Mouse (Mus musculus) urinary bladder, postnatal 25 days (tissue): ENCODE measurements around the gene Tm9sf2.
A peak's percentile ranks its signal among the peaks of the same experiment; 100 is the strongest.
"Not testable (repeated sequence)": the region's sequence is repeated elsewhere in the genome, so short reads cannot be mapped to it uniquely, and the experiment has no call there.

Source experiments
- DNase-seq: peaks from one replicate; pipeline ENCODE4 v3.0.0; 2022; ENCODE audit warnings: low spot score

Tm9sf2 gene

DNA sequence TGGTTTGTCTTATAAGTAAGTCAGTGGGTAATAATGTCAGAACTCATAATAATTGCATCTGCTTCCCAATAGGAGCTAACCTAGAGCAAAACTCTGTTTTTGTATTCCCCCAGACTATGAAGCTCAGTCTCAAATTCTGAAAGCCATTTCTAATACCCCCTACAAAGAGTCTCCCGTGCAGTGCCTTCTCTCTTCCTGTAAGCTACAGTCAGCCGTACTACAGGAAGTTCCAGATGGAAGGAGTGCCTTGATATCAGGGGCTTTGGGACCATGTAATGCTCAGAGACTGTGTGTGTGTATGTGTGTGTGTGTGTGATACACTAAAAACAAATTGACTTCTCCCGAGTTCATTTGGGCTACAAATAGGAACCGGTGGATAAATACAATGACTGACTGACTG is 7.3 kb upstream of the Tm9sf2 start:
- DNase-seq = no peak

- DNase-seq = not testable (repeated sequence)
Observed at GRCm38 (mm10) chr14:122101890-122102289, 4.9 kb upstream of the Tm9sf2 start.

GRCm38 (mm10) chr14:122104881-122105280 is 2.0 kb upstream of the Tm9sf2 start:
- DNase-seq = peak; percentile 93

DNA sequence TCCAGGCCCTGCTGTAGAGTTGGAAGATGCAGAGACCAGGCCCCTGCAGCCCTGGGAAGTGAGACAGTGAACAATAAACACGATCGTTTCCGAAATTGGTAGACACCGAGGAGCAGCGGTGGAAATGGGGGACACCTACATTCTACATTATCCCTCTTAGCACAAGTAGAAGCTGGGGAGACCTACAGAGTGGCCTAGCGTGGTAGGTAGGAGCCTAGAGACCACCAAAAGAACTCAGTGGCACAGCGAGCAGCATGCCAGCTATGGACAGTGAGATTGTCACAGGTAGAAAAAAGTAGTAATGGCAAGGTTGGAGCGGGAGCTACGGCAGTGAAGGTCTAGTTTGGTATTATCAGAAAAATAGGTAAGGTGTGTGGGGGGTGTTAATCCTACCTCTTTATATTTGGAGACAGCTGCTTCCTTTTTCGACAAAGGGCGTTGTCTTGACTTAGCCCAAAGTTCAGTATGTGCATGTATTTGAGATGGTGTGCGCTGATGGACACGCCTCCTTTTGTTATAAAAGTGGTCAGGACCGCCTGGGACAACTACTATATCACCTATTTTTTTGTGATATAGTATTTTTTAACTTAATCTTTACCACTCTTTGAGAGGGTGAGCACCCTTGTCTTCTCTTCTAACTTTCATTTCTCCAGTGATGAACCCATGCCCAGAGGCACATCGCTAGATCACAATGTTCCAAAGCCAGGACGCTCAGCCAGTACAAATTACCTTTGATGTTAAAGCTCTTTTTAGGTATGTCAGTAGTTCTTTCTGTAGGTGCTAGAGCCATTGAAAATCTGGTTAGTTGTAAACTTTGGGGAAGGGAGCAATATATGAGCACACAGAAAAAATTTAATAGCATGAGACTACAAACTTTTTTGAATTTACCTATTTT is 1.2 kb upstream of the Tm9sf2 start:
- DNase-seq = no peak

DNA sequence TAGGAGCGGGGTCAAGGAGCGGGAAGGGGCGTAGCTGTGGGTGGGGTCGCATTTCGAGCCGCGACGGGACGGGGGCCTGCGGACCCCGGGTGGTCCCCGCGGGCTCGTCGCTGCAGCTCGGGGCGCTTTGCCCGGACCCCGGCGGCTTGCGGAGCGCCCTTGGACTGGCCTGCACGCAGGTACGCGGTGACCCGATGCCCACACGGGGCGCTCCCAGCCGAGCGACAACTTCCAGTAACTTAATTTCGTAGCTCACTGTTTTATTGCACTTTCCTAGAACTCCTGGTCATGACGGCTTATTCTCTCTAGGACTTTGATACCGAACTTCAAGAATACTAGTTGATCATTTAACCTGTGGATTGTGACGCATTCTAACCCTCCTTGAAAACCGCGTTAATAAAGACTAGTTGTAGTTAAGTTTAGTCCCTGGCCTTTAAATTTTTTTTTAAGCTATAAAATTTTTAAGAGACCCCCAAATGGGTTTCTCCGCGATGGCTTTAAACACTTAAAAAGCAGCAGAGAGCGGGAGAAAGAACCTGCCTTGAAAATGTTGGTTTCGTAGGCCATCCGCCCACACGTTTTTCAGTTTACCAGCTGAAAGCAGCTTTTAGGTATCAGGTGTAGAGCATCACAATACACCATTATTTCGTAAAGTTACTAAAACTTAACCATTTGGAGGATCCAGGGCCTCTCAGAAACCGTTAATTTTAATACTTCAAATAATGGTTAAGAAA is 810 bp downstream of the Tm9sf2 start:
- peak; percentile 26 for DNase-seq

DNA sequence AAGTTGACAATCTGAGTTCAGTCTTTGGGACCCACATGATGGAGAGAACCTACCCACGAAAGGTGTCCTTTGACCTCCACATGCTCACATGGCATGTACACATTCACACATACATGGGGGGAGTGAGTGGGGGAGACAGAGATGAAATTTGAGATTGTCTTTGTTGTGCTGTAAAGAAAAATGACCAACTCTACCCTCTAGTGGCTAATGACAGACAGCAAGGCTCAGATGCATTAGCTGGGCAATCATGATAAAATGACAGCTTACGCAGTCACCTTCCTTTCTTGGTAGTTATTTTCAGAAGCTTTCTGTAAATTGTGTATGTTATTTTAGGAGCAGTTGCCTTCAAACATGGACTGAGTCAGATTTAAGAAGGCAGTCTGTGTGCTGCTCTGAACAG is 4.8 kb downstream of the Tm9sf2 start:
- DNase-seq = no peak

GRCm38 (mm10) chr14:122112311-122112710 is 5.5 kb downstream of the Tm9sf2 start:
- DNase-seq = no peak

GRCm38 (mm10) chr14:122116200-122116599 is 9.4 kb downstream of the Tm9sf2 start:
- no peak for DNase-seq

DNA sequence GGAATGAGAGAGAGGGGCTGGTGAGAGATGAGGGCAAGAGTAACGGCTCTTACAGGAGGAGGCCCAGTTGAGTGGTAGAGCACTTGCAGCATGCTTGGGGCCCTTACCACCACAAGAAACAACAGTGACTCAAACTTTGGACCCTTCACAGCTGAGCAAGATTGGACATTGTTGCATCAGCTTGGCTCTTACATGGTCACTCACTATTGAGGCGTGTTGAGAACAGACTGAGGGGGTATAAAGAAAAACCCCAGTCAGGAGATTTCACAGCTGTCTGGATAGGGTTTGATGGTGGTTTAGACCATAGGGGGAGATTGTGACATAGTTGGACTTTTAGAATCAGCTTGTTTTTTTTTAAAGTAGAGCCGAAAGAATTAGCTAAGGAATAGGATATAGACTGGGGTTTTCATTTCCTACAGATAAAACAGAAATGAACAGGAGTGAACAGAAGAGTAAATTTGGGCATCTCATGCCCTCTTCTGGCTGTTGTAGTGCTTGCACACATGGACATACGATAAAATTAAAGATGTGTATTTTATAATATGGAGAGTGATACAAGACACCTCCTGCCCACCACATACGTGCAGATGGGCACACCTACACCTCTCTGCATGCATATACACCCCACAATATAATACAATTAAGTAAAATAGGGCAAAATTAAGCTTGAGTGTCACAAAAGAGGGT is 23.4 kb downstream of the Tm9sf2 start:
- no peak for DNase-seq

GRCm38 (mm10) chr14:122131644-122132043 is 24.8 kb downstream of the Tm9sf2 start:
- no peak for DNase-seq

GRCm38 (mm10) chr14:122136368-122136928 is 29.6 kb downstream of the Tm9sf2 start:
- no peak for DNase-seq

DNA sequence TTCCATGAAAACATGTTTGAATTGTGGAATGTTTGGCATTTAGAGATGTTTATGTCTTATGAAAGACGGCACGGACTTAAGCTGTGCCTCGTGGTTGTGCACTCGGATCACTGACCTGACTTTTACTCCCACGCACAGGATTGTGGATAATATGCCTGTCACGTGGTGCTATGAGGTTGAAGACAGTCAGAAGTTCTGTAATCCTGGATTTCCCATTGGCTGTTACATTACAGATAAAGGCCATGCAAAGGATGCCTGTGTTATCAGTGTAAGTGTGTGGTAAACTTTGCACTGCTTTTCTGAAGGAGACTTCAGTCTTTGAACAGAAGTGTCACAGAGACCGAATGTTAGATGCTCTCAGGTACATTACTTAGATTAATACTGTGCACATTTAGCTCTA is 30.4 kb downstream of the Tm9sf2 start:
- no peak for DNase-seq

- no peak for DNase-seq
Observed at GRCm38 (mm10) chr14:122140126-122140525, 33.3 kb downstream of the Tm9sf2 start.

- no peak for DNase-seq
Observed at GRCm38 (mm10) chr14:122143585-122144269, 36.9 kb downstream of the Tm9sf2 start.

DNA sequence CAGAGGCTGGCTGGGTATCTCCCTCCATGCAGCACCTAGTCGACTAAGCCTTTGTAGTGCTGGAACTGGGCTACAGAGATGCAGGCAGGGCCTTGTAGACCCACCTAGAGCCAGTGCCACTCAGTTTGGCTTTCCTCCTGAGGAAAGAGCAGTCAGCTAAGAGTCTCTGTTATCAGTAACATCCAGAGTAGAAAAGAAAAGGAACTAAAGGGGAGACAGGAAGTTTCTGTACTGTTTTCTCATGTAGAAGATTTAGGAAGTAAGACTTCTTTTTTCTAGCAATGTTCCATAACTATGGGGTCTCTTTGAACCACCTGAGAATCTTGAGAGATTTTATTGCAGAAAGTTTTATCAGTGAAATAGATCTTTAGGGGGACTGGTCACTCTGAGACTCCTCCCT is 38.5 kb downstream of the Tm9sf2 start:
- no peak for DNase-seq

GRCm38 (mm10) chr14:122150616-122151015 is 43.8 kb downstream of the Tm9sf2 start:
- no peak for DNase-seq

GRCm38 (mm10) chr14:122157738-122158137 is 50.9 kb downstream of the Tm9sf2 start:
- no peak for DNase-seq

DNA sequence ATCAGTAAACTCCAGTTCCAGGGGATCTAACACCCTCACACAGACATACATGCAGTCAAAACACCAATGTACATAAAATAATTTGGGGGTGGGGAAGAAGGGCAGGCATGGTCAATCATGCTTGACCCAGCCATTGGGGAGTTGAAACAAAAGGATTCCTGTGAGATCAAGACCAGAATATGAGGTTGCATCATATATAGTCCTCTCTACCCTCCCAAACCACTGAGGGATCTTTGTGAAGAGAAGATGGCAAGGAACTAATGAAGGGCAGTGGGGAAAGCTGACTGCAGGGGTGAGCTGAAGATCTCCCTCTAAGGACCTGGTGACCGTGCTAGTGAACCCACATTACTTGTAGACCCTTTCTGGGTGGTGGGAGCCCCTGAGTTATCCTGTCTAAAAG is 54.1 kb downstream of the Tm9sf2 start:
- no peak for DNase-seq

- DNase-seq = no peak
Observed at GRCm38 (mm10) chr14:122168912-122169311, 62.1 kb downstream of the Tm9sf2 start.

DNA sequence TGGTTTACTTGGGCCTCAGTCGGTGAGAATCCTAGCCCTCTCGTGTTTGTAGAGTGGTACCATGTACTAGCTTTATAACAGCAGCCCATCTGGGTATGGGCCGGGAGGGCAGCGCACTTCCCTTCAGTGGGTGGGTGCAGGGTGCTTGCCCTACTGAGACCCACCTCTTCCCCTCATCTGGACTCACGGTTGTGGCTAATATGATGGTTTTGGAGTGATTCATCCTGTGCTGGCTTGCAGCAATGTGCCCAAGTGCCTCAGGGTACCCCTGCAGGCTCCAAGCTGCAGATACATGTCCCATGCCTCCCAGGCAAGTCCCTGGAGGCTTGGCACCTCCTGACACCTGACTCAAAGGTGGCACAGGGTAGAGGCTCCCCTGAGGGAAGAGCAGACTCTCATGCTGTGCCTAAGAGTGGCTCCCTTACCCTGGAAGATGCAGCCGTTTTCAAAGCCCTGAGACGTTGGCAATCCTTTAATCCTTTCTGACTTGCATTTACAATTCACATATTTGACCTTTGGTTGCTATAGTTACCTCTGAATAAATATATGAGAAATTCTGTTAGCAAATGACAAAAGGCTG is 63.5 kb downstream of the Tm9sf2 start:
- DNase-seq = no peak

DNA sequence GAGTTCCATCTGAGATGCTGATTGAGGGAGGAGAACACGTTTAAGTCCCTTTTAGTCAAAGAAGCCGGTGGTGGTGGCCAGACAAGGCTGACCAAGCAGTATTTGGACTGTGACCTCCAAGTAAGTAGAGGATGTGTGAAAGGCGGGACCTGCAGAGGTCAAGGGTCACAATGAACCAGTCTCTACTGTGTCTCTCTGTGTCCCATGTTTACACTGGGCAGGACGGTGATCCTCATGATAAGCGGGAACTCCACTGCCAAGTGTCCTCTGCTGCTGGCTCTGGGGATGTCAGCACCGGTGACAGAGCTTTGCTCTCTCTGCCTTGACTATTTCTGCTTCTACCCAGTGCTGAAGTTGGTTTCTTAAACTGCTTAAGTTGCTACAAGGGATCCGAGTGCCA is 64.2 kb downstream of the Tm9sf2 start:
- no peak for DNase-seq
